Mouse (Mus musculus) cerebellum, adult 8-10 months (tissue): ENCODE measurements around the gene Oit1.

ENCODE experiments used
- DNase-seq: peaks from one replicate; pipeline ENCODE4 v3.0.0; 2022

The Oit1 gene

GRCm38 (mm10) chr14:8378685-8379313 lies at the start of gene Oit1:
Gene Oit1, minus strand, starts transcription at chr14:8378754.
- DNase-seq: no peak

DNA sequence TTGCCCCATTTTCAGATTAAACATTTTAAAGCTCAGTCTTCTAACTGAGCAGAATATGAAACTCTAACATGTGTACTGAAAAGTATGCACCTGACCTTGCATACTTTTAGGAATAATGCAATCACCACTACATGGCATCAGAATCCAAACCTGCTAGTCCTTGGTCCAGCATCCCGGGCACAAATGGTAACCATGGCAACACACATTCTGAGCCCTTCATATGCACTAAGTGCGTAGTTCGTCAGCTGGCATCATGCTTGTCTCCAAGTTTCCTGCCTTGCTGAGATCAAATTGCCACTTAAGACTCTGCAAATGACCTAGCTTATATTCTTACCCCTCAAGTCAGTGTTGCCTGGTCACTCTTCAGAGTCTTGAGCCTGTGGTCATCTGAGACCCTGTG lies 44.3 kb upstream of the Oit1 start:
- DNase-seq: no peak

DNA sequence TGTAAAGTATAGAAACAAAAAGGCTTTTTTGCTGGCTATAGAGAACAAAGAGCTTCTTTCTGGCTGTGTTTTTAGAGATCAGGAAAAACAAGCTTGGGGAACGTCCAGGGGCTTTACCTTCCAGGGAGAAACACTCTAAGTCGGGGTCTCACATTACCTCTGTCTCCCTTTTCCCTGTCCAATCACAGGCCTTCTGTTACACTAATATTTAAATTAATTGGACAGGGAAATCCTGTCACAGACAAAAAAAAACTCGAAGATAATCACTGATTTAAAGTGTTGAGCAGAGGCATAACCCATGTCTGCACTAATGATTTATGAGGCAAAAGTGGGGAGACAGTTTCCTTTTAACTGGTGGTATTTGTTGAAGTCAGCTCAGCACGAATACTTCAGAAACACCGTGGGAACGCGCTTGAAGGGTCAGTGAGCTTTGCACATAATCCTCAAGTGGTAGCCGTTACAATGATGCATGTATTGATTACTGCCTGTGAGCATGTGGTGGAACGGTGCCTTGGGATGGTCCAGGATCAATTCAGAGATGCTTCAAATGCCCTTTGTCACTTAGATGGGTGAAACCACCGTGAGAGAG lies 42.7 kb upstream of the Oit1 start:
- DNase-seq: no peak

DNA sequence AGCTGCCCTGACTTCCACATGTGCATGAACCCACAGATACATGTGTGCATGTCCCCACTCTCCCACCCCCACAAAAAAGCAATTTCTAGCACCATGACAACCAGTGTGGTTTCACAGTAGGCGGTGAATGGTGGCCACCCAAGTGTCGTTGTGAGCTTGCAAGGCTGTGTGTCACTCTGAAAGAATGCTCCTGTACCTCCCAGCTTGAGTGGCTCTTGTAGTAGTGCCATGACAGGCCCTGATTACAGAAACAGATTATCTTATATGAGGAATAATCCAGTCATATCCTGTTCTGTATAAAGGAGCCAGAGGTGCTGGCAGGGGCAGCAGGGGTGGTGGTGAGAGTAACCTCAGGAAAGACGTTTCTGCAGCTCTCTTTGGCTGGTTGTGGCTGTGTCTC lies 40.1 kb upstream of the Oit1 start:
- no peak for DNase-seq

- DNase-seq: no peak
Observed at GRCm38 (mm10) chr14:8405946-8406345, 27.4 kb upstream of the Oit1 start.

- no peak for DNase-seq
Observed at GRCm38 (mm10) chr14:8403310-8403709, 24.8 kb upstream of the Oit1 start.

GRCm38 (mm10) chr14:8398507-8398906 lies 20.0 kb upstream of the Oit1 start:
- DNase-seq: no peak

DNA sequence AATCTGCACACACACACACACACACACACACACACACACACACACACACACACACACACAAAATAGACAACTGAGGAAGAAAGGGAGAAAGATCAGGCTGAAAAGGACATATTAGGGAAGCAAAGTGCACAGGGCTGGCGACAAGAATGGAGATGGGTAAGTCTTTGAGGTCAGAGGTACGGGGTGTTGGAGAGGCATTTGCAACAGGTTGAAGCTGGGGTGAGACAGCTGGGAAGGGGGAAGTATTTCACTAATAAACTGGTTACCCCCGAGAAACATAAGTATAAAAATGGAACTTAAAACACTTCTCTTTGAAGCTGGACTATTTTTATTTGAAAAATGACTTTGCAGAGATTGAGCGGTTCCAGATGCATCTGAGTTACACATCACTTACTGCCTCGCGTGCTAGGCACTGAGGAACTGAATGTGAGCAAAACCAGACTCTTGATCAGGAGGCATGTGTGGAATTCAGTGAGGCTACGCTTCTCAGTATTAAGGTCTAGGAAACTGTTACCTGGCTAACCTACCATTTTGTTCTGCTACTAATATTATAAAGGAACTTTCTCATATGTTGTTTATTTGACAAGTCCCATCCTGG lies 17.2 kb upstream of the Oit1 start:
- no peak for DNase-seq

GRCm38 (mm10) chr14:8392181-8392825 lies 13.7 kb upstream of the Oit1 start:
- no peak for DNase-seq

- DNase-seq: no peak
Observed at GRCm38 (mm10) chr14:8369394-8369793, 9.2 kb downstream of the Oit1 start.

GRCm38 (mm10) chr14:8368900-8369299 lies 9.7 kb downstream of the Oit1 start:
- DNase-seq: no peak

DNA sequence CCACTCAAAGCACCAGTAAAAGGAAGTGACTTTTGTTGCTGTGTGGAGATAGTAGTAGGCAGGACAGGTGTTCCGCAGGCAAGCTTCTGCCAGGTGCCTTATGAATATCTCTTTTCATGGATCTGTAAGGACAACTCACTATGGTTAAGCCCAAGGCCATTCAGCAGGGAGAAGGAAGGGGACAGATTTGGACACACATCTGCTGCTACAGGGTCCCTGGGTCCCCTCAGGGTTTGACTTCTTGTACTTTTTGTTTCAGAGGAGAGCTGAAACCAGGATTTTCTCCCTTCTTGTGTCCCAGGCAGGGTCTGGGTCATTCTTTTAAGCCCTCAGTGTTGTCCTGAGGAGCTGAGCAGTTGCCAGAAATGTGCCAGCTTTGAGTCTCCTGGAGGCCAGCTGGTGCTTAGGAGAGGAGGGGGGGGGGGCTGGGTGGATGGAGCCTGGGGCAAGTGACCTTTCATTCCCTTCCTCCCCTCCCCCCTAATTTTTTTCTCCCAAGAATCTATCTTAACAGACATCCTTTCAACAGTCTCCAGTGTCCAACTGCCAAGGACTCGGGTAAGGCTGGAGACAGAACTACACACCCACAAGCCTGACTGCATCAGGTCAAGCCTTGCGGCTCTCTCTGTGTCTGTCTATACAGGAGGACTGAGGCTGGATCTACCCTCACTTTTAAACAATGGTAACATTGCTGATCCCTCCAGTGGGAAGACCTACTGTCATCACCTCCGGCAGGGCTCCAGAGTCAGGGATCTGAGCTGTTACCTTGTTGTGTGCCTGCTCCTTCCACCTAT lies 10.6 kb downstream of the Oit1 start:
- no peak for DNase-seq

DNA sequence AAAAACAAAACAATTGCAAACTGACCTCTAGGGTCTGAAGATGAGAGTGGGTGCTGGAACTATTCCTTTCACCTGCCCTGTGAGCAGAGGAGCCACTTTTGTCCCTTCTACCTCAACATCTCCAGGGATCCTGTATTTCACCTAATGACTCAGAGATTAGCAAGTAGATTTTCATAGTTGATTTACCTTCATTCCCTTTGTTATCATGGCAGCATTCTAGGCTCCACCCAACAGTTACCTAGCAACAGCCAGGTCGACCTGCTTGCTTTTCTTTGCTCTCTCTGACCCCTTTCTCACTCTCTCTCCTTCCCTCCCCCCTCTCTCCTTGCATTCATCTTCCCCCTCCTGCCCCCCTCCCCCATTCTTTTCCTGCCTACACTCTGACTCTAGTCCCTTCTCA lies 11.4 kb downstream of the Oit1 start:
- DNase-seq: no peak

DNA sequence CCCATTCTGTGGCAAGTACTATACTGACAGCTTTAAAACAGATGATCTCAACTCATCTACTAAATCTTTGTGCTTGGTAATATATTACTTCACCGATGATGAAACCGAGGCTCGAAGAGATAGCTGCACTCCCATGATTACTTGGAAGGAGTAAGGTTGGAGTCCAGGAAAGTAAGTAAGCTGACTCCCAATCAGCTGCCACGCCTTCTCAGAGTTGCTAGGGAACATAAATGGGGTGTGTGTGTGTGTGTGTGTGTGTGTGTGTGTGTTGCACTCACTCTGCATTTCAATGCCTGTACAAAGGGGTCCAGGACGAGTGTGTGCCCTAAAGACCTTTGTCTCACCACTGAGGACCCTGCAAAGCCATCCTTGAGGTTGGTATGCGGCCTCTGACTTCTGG lies 12.7 kb downstream of the Oit1 start:
- no peak for DNase-seq

GRCm38 (mm10) chr14:8356836-8357235 lies 21.7 kb downstream of the Oit1 start:
- DNase-seq: no peak

- DNase-seq: peak; percentile 73
Observed at GRCm38 (mm10) chr14:8355999-8356501, 22.5 kb downstream of the Oit1 start.

DNA sequence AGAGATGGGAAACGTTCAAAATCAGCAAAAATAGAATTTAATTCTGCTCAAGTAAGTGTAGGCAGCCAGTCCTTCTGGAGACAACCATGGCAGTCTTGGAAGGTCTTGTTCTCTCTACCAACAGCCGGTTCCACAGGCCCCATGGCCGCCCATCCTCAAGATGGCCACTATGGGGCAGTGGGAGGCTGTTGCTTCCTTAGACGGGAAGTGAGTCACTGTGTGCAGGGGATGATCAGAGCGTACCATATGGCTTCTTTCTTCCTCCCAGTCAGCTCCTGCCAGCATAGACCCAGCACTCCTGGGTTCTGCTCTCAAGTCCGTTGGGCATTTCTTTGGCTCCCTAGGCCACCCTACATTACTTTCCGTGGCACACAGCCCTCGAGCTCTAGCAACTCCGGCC lies 29.6 kb downstream of the Oit1 start:
- DNase-seq: no peak

DNA sequence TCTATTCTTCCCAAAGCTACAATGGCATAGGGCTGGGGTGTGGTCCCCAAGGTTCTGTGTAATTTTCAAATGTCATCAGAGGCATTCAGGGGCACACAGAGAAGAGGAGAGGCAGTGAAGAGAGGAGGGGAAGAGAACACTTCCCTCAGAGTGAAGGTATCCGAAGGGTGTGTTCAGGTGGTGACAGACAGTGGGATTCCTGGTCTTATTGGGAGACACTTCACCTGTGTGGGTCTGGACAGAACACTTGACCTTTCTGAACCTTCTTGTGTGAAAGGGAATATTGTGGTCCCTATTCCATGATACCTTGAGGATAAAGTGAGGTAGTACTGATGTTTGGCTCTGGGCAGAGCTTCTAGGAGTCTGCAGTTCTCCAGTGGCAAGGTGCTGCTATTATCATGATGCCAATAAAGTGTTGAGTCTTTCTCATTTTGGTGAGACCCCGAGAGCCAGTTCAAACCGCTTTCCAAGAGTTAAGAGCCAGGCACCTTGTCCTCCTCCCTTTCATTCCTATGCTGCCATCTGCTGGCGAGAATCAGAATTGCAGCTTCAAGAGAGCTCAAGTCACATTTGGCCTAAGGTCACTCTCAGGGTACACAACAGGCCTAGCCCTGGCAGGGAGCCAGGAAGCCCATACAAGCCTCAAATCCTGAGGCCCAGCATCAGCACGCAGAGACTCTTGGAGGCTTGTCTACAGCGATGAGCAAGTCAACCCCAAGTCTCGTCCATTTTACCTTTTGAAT lies 32.1 kb downstream of the Oit1 start:
- DNase-seq: peak; percentile 93

- peak; percentile 67 for DNase-seq
Observed at GRCm38 (mm10) chr14:8345566-8345965, 33.0 kb downstream of the Oit1 start.

DNA sequence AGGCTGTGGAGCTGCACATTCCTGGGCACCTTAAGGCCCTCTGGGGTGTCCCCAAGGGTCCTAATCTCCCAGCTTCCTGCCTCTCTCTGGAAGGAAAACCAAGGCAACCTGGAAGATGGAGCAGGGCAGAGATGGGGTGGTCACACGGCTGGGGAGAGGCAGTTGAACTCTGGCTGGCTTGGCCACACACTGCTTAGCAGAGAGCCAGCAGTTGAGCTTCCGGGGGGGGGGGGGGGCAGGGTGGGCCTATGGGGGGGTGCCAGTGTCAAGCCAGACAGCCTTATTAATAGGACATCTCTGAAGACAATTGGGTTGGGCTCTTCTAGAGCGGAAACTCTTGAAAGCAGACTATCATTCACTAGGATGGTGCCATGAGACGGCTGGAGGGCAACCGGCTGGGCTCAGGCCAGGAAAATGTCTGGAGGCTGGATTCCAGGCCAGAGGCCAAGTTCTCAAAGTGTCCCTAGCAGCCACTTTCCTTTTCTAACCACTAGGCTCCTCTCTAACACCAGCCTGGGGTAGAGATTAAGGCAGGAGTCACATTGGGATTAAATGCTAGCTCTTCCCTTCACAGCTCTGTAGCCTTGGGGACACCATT lies 35.9 kb downstream of the Oit1 start:
- no peak for DNase-seq

GRCm38 (mm10) chr14:8340226-8340625 lies 38.3 kb downstream of the Oit1 start:
- no peak for DNase-seq

- DNase-seq: no peak
Observed at GRCm38 (mm10) chr14:8335947-8336346, 42.6 kb downstream of the Oit1 start.
